Mouse (Mus musculus) frontal cortex, postnatal 25 days (tissue): ENCODE measurements around the gene Scin.

Source experiments
- DNase-seq, 2 experiments: peaks; one replicate each; pipeline ENCODE4 v3.0.0; 2022; ENCODE audit warnings: low spot score in 2 of 2

Gene Scin

GRCm38 (mm10) chr12:40108143-40108542 is 25.9 kb downstream of the Scin start:
- DNase-seq: no peak

GRCm38 (mm10) chr12:40106874-40107273 is 27.2 kb downstream of the Scin start:
- DNase-seq: no peak

GRCm38 (mm10) chr12:40104750-40105149 is 29.3 kb downstream of the Scin start:
- no peak for DNase-seq

GRCm38 (mm10) chr12:40102359-40102758 is 31.7 kb downstream of the Scin start:
- DNase-seq: no peak

- no peak for DNase-seq
These were observed 34.6 kb downstream of the Scin start for GRCm38 (mm10) chr12:40099407-40099806.

GRCm38 (mm10) chr12:40097449-40097848 is 36.6 kb downstream of the Scin start:
- DNase-seq: no peak

- no peak for DNase-seq
These were observed 37.0 kb downstream of the Scin start for GRCm38 (mm10) chr12:40097023-40097422.

- DNase-seq: no peak
These were observed 37.6 kb downstream of the Scin start for GRCm38 (mm10) chr12:40096453-40096852.

GRCm38 (mm10) chr12:40090017-40090416 is 44.0 kb downstream of the Scin start:
- DNase-seq: no peak

- peak in 1 of 2 experiments; percentile 9 for DNase-seq
These were observed 48.2 kb downstream of the Scin start for GRCm38 (mm10) chr12:40085731-40086322.

GRCm38 (mm10) chr12:40082453-40083238 is 51.4 kb downstream of the Scin start:
- DNase-seq: no peak

- no peak for DNase-seq
These were observed 52.0 kb downstream of the Scin start for GRCm38 (mm10) chr12:40082048-40082447.

GRCm38 (mm10) chr12:40073660-40074059 is 60.4 kb downstream of the Scin start:
- DNase-seq: no peak

- no peak for DNase-seq
These were observed 87.0 kb downstream of the Scin start for GRCm38 (mm10) chr12:40047024-40047423.

- no peak for DNase-seq
These were observed 90.0 kb downstream of the Scin start for GRCm38 (mm10) chr12:40043816-40044585.

- DNase-seq: no peak
These were observed 94.0 kb downstream of the Scin start for GRCm38 (mm10) chr12:40040067-40040466.

- DNase-seq: peak; percentile 69 to 80
These were observed 96.1 kb downstream of the Scin start, which contains the start of gene Arl4a for GRCm38 (mm10) chr12:40037876-40038463. Gene Arl4a, minus strand, starts transcription at chr12:40038025.

- peak; percentile 94 to 98 for DNase-seq
These were observed 96.7 kb downstream of the Scin start for GRCm38 (mm10) chr12:40037226-40037813.

- no peak for DNase-seq
These were observed 97.4 kb downstream of the Scin start for GRCm38 (mm10) chr12:40036666-40037065.

GRCm38 (mm10) chr12:40035506-40035905 is 98.5 kb downstream of the Scin start:
- DNase-seq: no peak

- DNase-seq: no peak
These were observed 104.8 kb downstream of the Scin start for GRCm38 (mm10) chr12:40029201-40029600.

GRCm38 (mm10) chr12:40027846-40028245 is 106.2 kb downstream of the Scin start:
- no peak for DNase-seq
